Comparison of ENCODE assay signal across 8 mouse cellular contexts in genomic region chr3:69045400-69045703, GRCm38 (mm10). TPM values are rescaled to one million over a fixed set of nuclear protein-coding genes. Genes with fewer than 3 reads are reported as not detected.
DNase-seq lines count a peak whose midpoint lies in the region; ATAC-seq and TF ChIP-seq lines count a peak whose summit lies in the region.

No protein-coding gene starts in this region.

- peak overlapping the region; percentile 93 for H3K27ac ChIP-seq in kidney, postnatal 0 days
- H3K27ac ChIP-seq in embryonic facial prominence, embryonic 11.5 days (replicated peaks; ENCODE audit: low read depth, low read length), result peak overlapping the region; percentile 94
- peak overlapping the region; percentile 91 for H3K27ac ChIP-seq in intestine, embryonic 16.5 days (ENCODE audit: low read length)

- H3K79me2 ChIP-seq in myocyte (ENCODE audit: control insufficient read depth, insufficient read depth), result peaks cover 40% of the 10 kb centered on the region

- H3K4me3 ChIP-seq in kidney, postnatal 0 days (replicated peaks; ENCODE audit: low read depth, low read length), result peak overlapping the region; percentile 95
- peak overlapping the region; percentile 95 for H3K4me3 ChIP-seq in embryonic facial prominence, embryonic 11.5 days (ENCODE audit: low read depth, low read length)
- peak overlapping the region; percentile 90 for H3K4me3 ChIP-seq in intestine, embryonic 16.5 days (ENCODE audit: low read length)
- H3K4me3 ChIP-seq in myocyte, result peak overlapping the region; percentile 59

- no peaks in the 10 kb centered on the region for H3K27me3 ChIP-seq in kidney, postnatal 0 days (ENCODE audit: insufficient read depth, low read length)
- H3K27me3 ChIP-seq in embryonic facial prominence, embryonic 11.5 days (ENCODE audit: control insufficient read depth, insufficient read depth, low read length), result no peaks in the 10 kb centered on the region
- no peaks in the 10 kb centered on the region for H3K27me3 ChIP-seq in intestine, embryonic 16.5 days (replicated peaks; ENCODE audit: control insufficient read depth, insufficient read depth, low read length)
- no peaks in the 10 kb centered on the region for H3K27me3 ChIP-seq in myocyte (ENCODE audit: control insufficient read depth, insufficient read depth, insufficient read length)

- no peak for TF ChIP-seq POLR2A in myocyte (IDR thresholded peaks at IDR 0.05; ENCODE audit: insufficient read length, low read depth)

- no peaks in the 10 kb centered on the region for H3K4me1 ChIP-seq in kidney, postnatal 0 days (replicated peaks; ENCODE audit: insufficient read depth, low read length)
- H3K4me1 ChIP-seq in embryonic facial prominence, embryonic 11.5 days (ENCODE audit: control insufficient read depth, insufficient read depth, low read length), result no peaks in the 10 kb centered on the region
- H3K4me1 ChIP-seq in intestine, embryonic 16.5 days (ENCODE audit: control insufficient read depth, insufficient read depth, low read length), result peaks cover 14% of the 10 kb centered on the region

- H3K4me2 ChIP-seq in kidney, postnatal 0 days (ENCODE audit: low read length), result peak overlapping the region; percentile 93
- H3K4me2 ChIP-seq in embryonic facial prominence, embryonic 11.5 days (ENCODE audit: low read depth, low read length), result peak overlapping the region; percentile 67
- peak overlapping the region; percentile 78 for H3K4me2 ChIP-seq in intestine, embryonic 16.5 days (ENCODE audit: low read depth, low read length)
- H3K4me2 ChIP-seq in myocyte (ENCODE audit: low read depth), result peak overlapping the region; percentile 99

- peak overlapping the region; percentile 80 for H3ac ChIP-seq in myocyte (ENCODE audit: control insufficient read depth, insufficient read length)

- H3K36me3 ChIP-seq in kidney, postnatal 0 days (ENCODE audit: insufficient read depth, low read length), result no peaks in the 10 kb centered on the region
- no peaks in the 10 kb centered on the region for H3K36me3 ChIP-seq in embryonic facial prominence, embryonic 11.5 days (replicated peaks; ENCODE audit: control insufficient read depth, insufficient read depth, low read depth, low read length)
- H3K36me3 ChIP-seq in intestine, embryonic 16.5 days (ENCODE audit: control insufficient read depth, insufficient read depth, low read length), result no peaks in the 10 kb centered on the region
- H3K36me3 ChIP-seq in myocyte (ENCODE audit: control insufficient read depth, insufficient read depth), result peaks cover 17% of the 10 kb centered on the region

- 2% methylated on average over 9 of the region's 9 CpGs for WGBS in kidney, postnatal 0 days
- WGBS in embryonic facial prominence, embryonic 11.5 days, result 7% methylated on average over 9 of the region's 9 CpGs
- 4% methylated on average over 9 of the region's 9 CpGs for WGBS in intestine, embryonic 16.5 days

- 0 out of 2 replicates have a peak, but pooled peaks have one; percentile 9 for ATAC-seq in kidney, postnatal 0 days (replicated peaks; ENCODE audit: low FRiP score, low read depth)
- no peak for ATAC-seq in embryonic facial prominence, embryonic 11.5 days (replicated peaks; ENCODE audit: insufficient number of reproducible peaks, low FRiP score, low TSS enrichment, low read depth)
- peak; percentile 24 for ATAC-seq in intestine, embryonic 16.5 days
- no peak for ATAC-seq in granulocyte monocyte progenitor cell, adult 5-6 weeks (replicated peaks; ENCODE audit: poor library complexity, severe bottlenecking)

- peak; percentile 68 for DNase-seq in kidney, postnatal 0 days (ENCODE audit: low spot score)
- DNase-seq in kidney, postnatal 36 days, result no peak
- DNase-seq in embryonic facial prominence, embryonic 11.5 days (ENCODE audit: low spot score), result peak; percentile 53
- no peak for DNase-seq in c-Kit-positive CD71-positive TER-119-positive erythroid progenitor cells, embryonic 14.5 days (ENCODE audit: low spot score)
- DNase-seq in spleen, adult 12 weeks (ENCODE audit: low spot score), result no peak

- no peak for TF ChIP-seq CTCF in kidney, postnatal 0 days (IDR thresholded peaks at IDR 0.05; ENCODE audit: low read depth)

- H3K9me3 ChIP-seq in kidney, postnatal 0 days (replicated peaks; ENCODE audit: low read length), result no peaks in the 10 kb centered on the region
- H3K9me3 ChIP-seq in embryonic facial prominence, embryonic 11.5 days (replicated peaks; ENCODE audit: control insufficient read depth, low read length), result no peaks in the 10 kb centered on the region
- H3K9me3 ChIP-seq in intestine, embryonic 16.5 days (ENCODE audit: control insufficient read depth, low read length), result no peaks in the 10 kb centered on the region

- H3K9ac ChIP-seq in kidney, postnatal 0 days (ENCODE audit: low read depth, low read length), result peak overlapping the region; percentile 91
- peak overlapping the region; percentile 97 for H3K9ac ChIP-seq in embryonic facial prominence, embryonic 11.5 days (replicated peaks; ENCODE audit: low read length)
- H3K9ac ChIP-seq in intestine, embryonic 16.5 days (ENCODE audit: low read depth, low read length), result peak overlapping the region; percentile 89

TF ChIP-seq in myocyte, 11 proteins besides CTCF, POLR2A, EP300 and RAD21:
- TF ChIP-seq MYOD1 (IDR thresholded peaks at IDR 0.05; ENCODE audit: control insufficient read depth in 1 of 3, insufficient read length in 2 of 3, low read depth in 2 of 3) (no peak), E2F4 (IDR thresholded peaks at IDR 0.05; ENCODE audit: insufficient read depth) (no peak), TCF3 (IDR thresholded peaks at IDR 0.05; ENCODE audit: insufficient read length, low read depth) (no peak), USF1 (IDR thresholded peaks at IDR 0.05; ENCODE audit: low read depth) (no peak), CEBPB (IDR thresholded peaks at IDR 0.05; ENCODE audit: insufficient read depth, poor library complexity, severe bottlenecking) (no peak), POLR2AphosphoS2 (IDR thresholded peaks at IDR 0.05; ENCODE audit: insufficient read length, low read depth) (no peak), MAX (IDR thresholded peaks at IDR 0.05; ENCODE audit: low read depth) (no peak), TCF12 (IDR thresholded peaks at IDR 0.05; ENCODE audit: insufficient read depth, poor library complexity, severe bottlenecking) (no peak)
TF ChIP-seq in myocyte: peak in this region for 0.

RNA-seq across cellular contexts. Expression of gene Trim59, which starts 0.8 kb away (rescaled TPM):
- 60.0 and 64.3 TPM in 2 replicates for polyA plus RNA-seq in kidney, postnatal 0 days (2015; fragmentation: Nextera tagmentation; extraction: Ambion mirVana)
- polyA plus RNA-seq in embryonic facial prominence, embryonic 11.5 days (2014; fragmentation: Nextera tagmentation; extraction: Ambion mirVana), result 206 and 231 TPM in 2 replicates
- 55.0 and 56.6 TPM in 2 replicates for polyA plus RNA-seq in intestine, embryonic 16.5 days (2015; fragmentation: Nextera tagmentation; extraction: Ambion mirVana)
- 8.2 TPM for polyA plus RNA-seq in myocyte (2012; fragmentation: generic; extraction: Trizol)
- 28.7 and 33.7 TPM in 2 replicates for total RNA-seq in granulocyte monocyte progenitor cell, adult 5-6 weeks (2014; fragmentation: Nextera tagmentation)
- total RNA-seq in granulocyte monocyte progenitor cell, adult 5-6 weeks (2017), result 20.2 and 23.8 TPM in 2 replicates

RNA-seq across cellular contexts. Expression of gene Smc4, which starts 40.8 kb away (rescaled TPM):
- polyA plus RNA-seq in kidney, postnatal 0 days (2015; fragmentation: Nextera tagmentation; extraction: Ambion mirVana), result 107 and 113 TPM in 2 replicates
- 196 and 226 TPM in 2 replicates for polyA plus RNA-seq in embryonic facial prominence, embryonic 11.5 days (2014; fragmentation: Nextera tagmentation; extraction: Ambion mirVana)
- polyA plus RNA-seq in intestine, embryonic 16.5 days (2015; fragmentation: Nextera tagmentation; extraction: Ambion mirVana), result 104 and 121 TPM in 2 replicates
- polyA plus RNA-seq in myocyte (2012; fragmentation: generic; extraction: Trizol), result 14.2 TPM
- 115 and 179 TPM in 2 replicates for total RNA-seq in granulocyte monocyte progenitor cell, adult 5-6 weeks (2014; fragmentation: Nextera tagmentation)
- total RNA-seq in granulocyte monocyte progenitor cell, adult 5-6 weeks (2017), result 624 and 700 TPM in 2 replicates

RNA-seq across cellular contexts. Expression of gene Ift80, which starts 41.0 kb away (rescaled TPM):
- polyA plus RNA-seq in kidney, postnatal 0 days (2015; fragmentation: Nextera tagmentation; extraction: Ambion mirVana), result 10.4 and 11.3 TPM in 2 replicates
- polyA plus RNA-seq in embryonic facial prominence, embryonic 11.5 days (2014; fragmentation: Nextera tagmentation; extraction: Ambion mirVana), result 22.4 and 24.8 TPM in 2 replicates
- 7.4 and 8.6 TPM in 2 replicates for polyA plus RNA-seq in intestine, embryonic 16.5 days (2015; fragmentation: Nextera tagmentation; extraction: Ambion mirVana)
- 3.5 TPM for polyA plus RNA-seq in myocyte (2012; fragmentation: generic; extraction: Trizol)
- 11.9 and 16.4 TPM in 2 replicates for total RNA-seq in granulocyte monocyte progenitor cell, adult 5-6 weeks (2014; fragmentation: Nextera tagmentation)
- 20.2 and 27.6 TPM in 2 replicates for total RNA-seq in granulocyte monocyte progenitor cell, adult 5-6 weeks (2017)

Comparison
In these comparisons a context has a peak if more than half of its experiments do, and no peak if none do; other contexts are left out.
1. DNase-seq: peak in kidney, postnatal 0 days (single experiment) and embryonic facial prominence, embryonic 11.5 days (single experiment); none in kidney, postnatal 36 days (0 of 2), c-Kit-positive CD71-positive TER-119-positive erythroid progenitor cells, embryonic 14.5 days (single experiment) and spleen, adult 12 weeks (single experiment).
2. ATAC-seq: peak in kidney, postnatal 0 days (single experiment) and intestine, embryonic 16.5 days (single experiment); none in embryonic facial prominence, embryonic 11.5 days (single experiment) and granulocyte monocyte progenitor cell, adult 5-6 weeks (single experiment).
3. Peak in every context shown above with its lines, with median percentiles within 50 percentile points of each other: H3K27ac ChIP-seq, H3K4me2 ChIP-seq, H3K4me3 ChIP-seq and H3K9ac ChIP-seq.